Mouse (Mus musculus): Measurements from ENCODE around the gene Mki67.
"Not testable (repeated sequence)": the region's sequence is repeated elsewhere in the genome, so short reads cannot be mapped to it uniquely, and the experiment has no call there.

Gene Mki67

GRCm38 (mm10) chr7:135716445-135716877 lies 300 bp upstream of the Mki67 start:
- peak; percentile 65 to 73 for DNase-seq

GRCm38 (mm10) chr7:135715166-135715565 lies 995 bp downstream of the Mki67 start:
- DNase-seq, result no peak

- DNase-seq, result no peak
These were observed 2.8 kb downstream of the Mki67 start for GRCm38 (mm10) chr7:135713326-135713725.

GRCm38 (mm10) chr7:135712534-135712933 lies 3.6 kb downstream of the Mki67 start:
- DNase-seq, result no peak

- no peak for DNase-seq
These were observed 5.5 kb downstream of the Mki67 start for GRCm38 (mm10) chr7:135710702-135711101.

- DNase-seq, result no peak
These were observed 10.4 kb downstream of the Mki67 start for GRCm38 (mm10) chr7:135705753-135706152.

- DNase-seq, result no peak
These were observed 11.1 kb downstream of the Mki67 start for GRCm38 (mm10) chr7:135705083-135705482.

- no peak for DNase-seq
These were observed 11.9 kb downstream of the Mki67 start for GRCm38 (mm10) chr7:135704251-135704650.

- DNase-seq, result no peak
These were observed 12.5 kb downstream of the Mki67 start for GRCm38 (mm10) chr7:135703600-135704148.

GRCm38 (mm10) chr7:135699351-135699750 lies 16.8 kb downstream of the Mki67 start:
- DNase-seq, result not testable (repeated sequence)

- DNase-seq, result no peak
These were observed 17.8 kb downstream of the Mki67 start for GRCm38 (mm10) chr7:135698362-135698761.

GRCm38 (mm10) chr7:135697021-135697740 lies 19.0 kb downstream of the Mki67 start:
- not testable (repeated sequence) for DNase-seq

GRCm38 (mm10) chr7:135696127-135696526 lies 20.0 kb downstream of the Mki67 start:
- no peak for DNase-seq

- no peak for DNase-seq
These were observed 21.4 kb downstream of the Mki67 start for GRCm38 (mm10) chr7:135694796-135695195.

- DNase-seq, result no peak
These were observed 22.0 kb downstream of the Mki67 start for GRCm38 (mm10) chr7:135694130-135694529.

- no peak for DNase-seq
These were observed 24.2 kb downstream of the Mki67 start for GRCm38 (mm10) chr7:135691941-135692340.

GRCm38 (mm10) chr7:135689396-135689795 lies 26.8 kb downstream of the Mki67 start:
- no peak for DNase-seq

GRCm38 (mm10) chr7:135684938-135685337 lies 31.2 kb downstream of the Mki67 start:
- DNase-seq, result no peak

GRCm38 (mm10) chr7:135684098-135684497 lies 32.1 kb downstream of the Mki67 start:
- not testable (repeated sequence) for DNase-seq

GRCm38 (mm10) chr7:135680334-135680733 lies 35.8 kb downstream of the Mki67 start:
- peak in 1 of 2 experiments; percentile 15 for DNase-seq

GRCm38 (mm10) chr7:135676722-135677121 lies 39.4 kb downstream of the Mki67 start:
- DNase-seq, result no peak

- DNase-seq, result no peak
These were observed 42.6 kb downstream of the Mki67 start for GRCm38 (mm10) chr7:135673576-135673975.

GRCm38 (mm10) chr7:135668852-135669739 lies 47.1 kb downstream of the Mki67 start:
- peak; percentile 51 to 65 for DNase-seq
